Mouse (Mus musculus) liver, postnatal 0 days (tissue): Measurements from ENCODE around the gene AI837181. TPM values are rescaled to one million over a fixed set of nuclear protein-coding genes. Genes with fewer than 3 reads are reported as not detected.

ENCODE experiments used
- ATAC-seq: fragments of 200-750 bp; cut with Nextera tagmentation; 2 replicates; pipeline ENCODE4 v1.8.0; 2017; ENCODE audit warnings: mild to moderate bottlenecking, moderate library complexity
- DNase-seq: peaks from one replicate; pipeline ENCODE4 v3.0.0-alpha.2; 2016
- H3K27ac ChIP-seq: fragments of 300-500 bp; sonication (generic); 2 replicates; pipeline ENCODE4 v1.5.1; 2014; ENCODE audit warnings: antibody characterized with exemption, moderate library complexity, mild to moderate bottlenecking, low read depth
- H3K27me3 ChIP-seq: fragments of 300-500 bp; sonication (generic); 2 replicates; pipeline ENCODE4 v1.6.1; 2014; ENCODE audit warnings: low read length, control low read depth, mixed read lengths; ENCODE audit not compliant: insufficient read depth
- H3K36me3 ChIP-seq: fragments of 300-500 bp; sonication (generic); replicated peaks from 2 replicates; pipeline ENCODE4 v1.6.1; 2014; ENCODE audit warnings: mild to moderate bottlenecking, control low read depth, low read length, moderate library complexity, mixed read lengths; ENCODE audit not compliant: insufficient read depth
- H3K4me1 ChIP-seq: fragments of 300-500 bp; sonication (generic); 2 replicates; pipeline ENCODE4 v1.6.1; 2014; ENCODE audit warnings: antibody characterized with exemption, mild to moderate bottlenecking, control low read depth; ENCODE audit not compliant: insufficient read depth
- H3K4me2 ChIP-seq: fragments of 300-500 bp; sonication (generic); 2 replicates; pipeline ENCODE4 v1.6.1; 2014; ENCODE audit warnings: low read depth, mild to moderate bottlenecking, low read length, moderate library complexity, mixed read lengths
- H3K4me3 ChIP-seq: fragments of 300-500 bp; sonication (generic); 2 replicates; pipeline ENCODE4 v1.5.1; 2014; ENCODE audit warnings: low read depth, low read length
- H3K9ac ChIP-seq: fragments of 300-500 bp; sonication (generic); replicated peaks from 2 replicates; pipeline ENCODE4 v1.6.1; 2014; ENCODE audit warnings: mild to moderate bottlenecking, moderate library complexity
- H3K9me3 ChIP-seq: fragments of 300-500 bp; sonication (generic); 2 replicates; pipeline ENCODE4 v1.6.1; 2016; ENCODE audit warnings: mild to moderate bottlenecking, control low read depth, low read length, mixed read lengths
- CTCF ChIP-seq: sonication (generic); IDR thresholded peaks from 2 replicates; pipeline ENCODE4 v1.5.1; 2016; ENCODE audit warnings: antibody characterized with exemption, low read depth
- EP300 ChIP-seq: IDR thresholded peaks from 2 replicates; pipeline ENCODE4 v1.6.1; 2016; ENCODE audit warnings: antibody characterized with exemption, low read depth, mild to moderate bottlenecking
- WGBS: fragments of 180-500 bp; shearing (Covaris S2); extraction: QIAGEN DNeasy Blood & Tissue Kit; methylation state at CpG from one replicate; pipeline ENCODE4 v1.1.7; 2014; ENCODE audit not compliant: insufficient replicate concordance; 5-methylcytosine and 5-hydroxymethylcytosine counted together
- polyA plus RNA-seq: library from polyadenylated mRNA; unstranded; fragments of >200 nt; fragmentation: Nextera tagmentation; extraction: Ambion mirVana; gene quantifications from 2 replicates; pipeline ENCODE4 v1.2.1, GENCODE M21; 2015

The AI837181 gene
- polyA plus RNA-seq, 1 experiment from 2014 or later: 15.8 TPM

DNA sequence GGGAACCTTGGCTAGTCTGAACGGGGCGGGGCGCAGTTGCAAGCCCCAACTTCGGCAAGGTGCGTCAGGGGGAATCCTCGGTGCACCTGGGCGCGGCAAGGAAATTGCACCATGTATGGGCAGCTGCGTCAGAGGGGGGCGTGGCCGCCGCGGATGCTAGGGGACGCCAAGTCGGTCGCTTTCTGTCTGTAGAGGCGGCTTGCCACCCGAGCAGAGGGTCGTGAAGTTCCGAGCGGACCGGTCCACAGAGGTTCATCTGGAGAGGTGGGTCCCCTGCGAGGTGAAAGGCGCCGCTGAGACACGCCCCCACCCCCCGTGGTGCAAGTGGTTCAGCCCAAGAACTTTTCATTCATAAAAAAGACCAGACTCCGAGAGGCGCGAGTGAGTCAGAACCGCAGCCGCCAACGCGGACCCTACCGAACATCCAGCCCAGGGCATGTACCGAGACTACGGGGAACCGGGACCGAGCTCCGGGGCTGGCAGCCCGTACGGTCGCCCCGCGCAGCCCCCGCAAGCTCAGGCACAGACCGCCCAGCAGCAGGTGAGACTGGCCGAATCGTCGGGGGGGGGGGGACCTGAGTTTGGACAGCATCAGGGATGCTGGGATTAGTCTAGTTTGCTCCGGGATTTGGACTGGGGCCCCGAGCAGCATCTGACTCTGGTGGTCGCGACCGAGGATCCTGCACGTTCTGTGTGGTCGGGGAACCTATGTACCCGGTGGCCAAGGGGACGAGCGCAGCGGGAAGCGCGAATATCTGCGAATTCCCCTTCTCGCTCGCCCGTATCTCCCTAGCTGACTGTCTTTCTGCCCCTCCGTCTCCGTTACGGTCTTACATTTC lies 22.8 kb downstream of the AI837181 start, which contains the start of gene Fosl1:
Gene Fosl1, plus strand, starts transcription at position 33 of the 839 bp plus-strand sequence.
- no peak within 1 kb of the TSS for H3K27ac ChIP-seq
- peak within 1 kb of the TSS; percentile 16; the same call in 1 of the 2 replicates for H3K9ac ChIP-seq
- peak within 1 kb of the TSS; percentile 92 for H3K4me2 ChIP-seq
- peaks cover 23% of the 10 kb centered on the region for H3K4me1 ChIP-seq
- H3K4me3 ChIP-seq: peak within 1 kb of the TSS; percentile 60
- peaks cover 58% of the 10 kb centered on the region for H3K27me3 ChIP-seq
- no peak for TF ChIP-seq CTCF
- no peak for TF ChIP-seq EP300
- 1% methylated on average over 70 of the region's 70 CpGs for WGBS
- DNase-seq (peak; percentile 83), ATAC-seq (peak; percentile 70)
- H3K9me3 ChIP-seq: no peaks in the 10 kb centered on the region
- H3K36me3 ChIP-seq: no peaks in the 10 kb centered on the region

GRCm38 (mm10) chr19:5448354-5449150 lies 23.6 kb downstream of the AI837181 start:
- Histone ChIP-seq H3K36me3 (no peaks in the 10 kb centered on the region), H3K9ac (no peak overlapping the region), H3K4me3 (peak overlapping the region; percentile 60), H3K4me1 (peaks cover 23% of the 10 kb centered on the region), H3K4me2 (peak overlapping the region; percentile 92), H3K27ac (no peak overlapping the region), H3K9me3 (no peaks in the 10 kb centered on the region), H3K27me3 (peaks cover 58% of the 10 kb centered on the region)
- TF ChIP-seq EP300 (no peak), CTCF (no peak)
- DNase-seq: peak; percentile 60
- WGBS: 8% methylated on average over 36 of the region's 36 CpGs
- ATAC-seq: peak; percentile 53; the same call in 1 of the 2 replicates

DNA sequence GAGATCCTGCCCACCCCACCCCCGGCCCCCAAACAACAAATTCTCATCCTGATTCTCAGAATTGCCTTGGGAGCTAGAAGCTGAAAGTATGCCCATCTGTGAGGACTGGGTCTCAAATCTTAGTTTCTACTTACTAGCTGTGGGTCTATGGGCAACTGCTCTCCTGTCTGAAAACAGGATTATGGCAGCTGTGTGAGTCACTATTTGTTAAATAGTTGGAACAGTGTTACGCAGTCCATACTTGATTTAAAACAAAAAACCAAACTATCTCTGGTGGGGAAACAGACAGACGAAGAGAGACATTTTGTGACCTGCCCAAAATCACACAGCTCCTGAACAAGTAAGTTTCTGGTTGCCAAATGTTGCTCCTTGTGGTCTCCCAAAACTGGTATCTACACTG lies 24.7 kb downstream of the AI837181 start:
- H3K4me3 ChIP-seq: no peak overlapping the region
- no peak overlapping the region for H3K9ac ChIP-seq
- peaks cover 57% of the 10 kb centered on the region for H3K27me3 ChIP-seq
- 73% methylated on average over 3 of the region's 3 CpGs for WGBS
- no peaks in the 10 kb centered on the region for H3K9me3 ChIP-seq
- H3K36me3 ChIP-seq: no peaks in the 10 kb centered on the region
- TF ChIP-seq EP300: no peak
- no peak for TF ChIP-seq CTCF
- no peak overlapping the region for H3K27ac ChIP-seq
- H3K4me1 ChIP-seq: peaks cover 23% of the 10 kb centered on the region
- no peak for DNase-seq
- no peak for ATAC-seq
- H3K4me2 ChIP-seq: no peak overlapping the region

GRCm38 (mm10) chr19:5451766-5452165 lies 26.8 kb downstream of the AI837181 start:
- Histone ChIP-seq H3K27ac (no peak overlapping the region), H3K36me3 (no peaks in the 10 kb centered on the region), H3K27me3 (peaks cover 46% of the 10 kb centered on the region), H3K4me1 (peaks cover 28% of the 10 kb centered on the region), H3K4me3 (no peak overlapping the region), H3K9ac (no peak overlapping the region), H3K9me3 (no peaks in the 10 kb centered on the region), H3K4me2 (no peak overlapping the region)
- TF ChIP-seq EP300: no peak
- DNase-seq: no peak
- 50% methylated on average over 6 of the region's 6 CpGs for WGBS
- no peak for ATAC-seq

DNA sequence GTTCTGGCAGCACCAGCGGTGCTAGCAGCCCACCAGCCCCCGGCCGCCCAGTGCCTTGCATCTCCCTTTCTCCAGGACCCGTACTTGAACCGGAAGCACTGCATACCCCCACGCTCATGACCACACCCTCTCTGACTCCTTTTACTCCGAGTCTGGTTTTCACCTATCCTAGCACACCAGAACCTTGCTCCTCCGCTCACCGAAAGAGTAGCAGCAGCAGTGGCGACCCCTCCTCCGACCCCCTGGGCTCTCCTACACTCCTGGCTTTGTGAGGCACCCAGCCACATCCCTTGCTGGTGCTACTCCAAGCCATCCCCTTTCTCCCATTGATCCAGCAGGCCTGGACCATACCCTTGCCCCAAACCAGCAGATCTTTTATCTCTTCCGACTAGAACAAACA lies 30.1 kb downstream of the AI837181 start:
- peaks cover 19% of the 10 kb centered on the region; the same call in 1 of the 2 replicates for H3K27me3 ChIP-seq
- H3K4me1 ChIP-seq: peaks cover 25% of the 10 kb centered on the region
- H3K4me2 ChIP-seq: 0 out of 2 replicates have a peak overlapping the region, but pooled peaks have one; percentile 94
- H3K27ac ChIP-seq: no peak overlapping the region
- no peak overlapping the region for H3K4me3 ChIP-seq
- H3K9ac ChIP-seq: no peak overlapping the region
- no peak for DNase-seq
- 80% methylated on average over 12 of the region's 12 CpGs for WGBS
- H3K36me3 ChIP-seq: no peaks in the 10 kb centered on the region
- TF ChIP-seq EP300: no peak
- H3K9me3 ChIP-seq: no peaks in the 10 kb centered on the region
- no peak for ATAC-seq

GRCm38 (mm10) chr19:5455568-5455967 lies 30.6 kb downstream of the AI837181 start:
- Histone ChIP-seq H3K27me3 (0 out of 2 replicates have a peak, but pooled peaks cover 13% of the 10 kb centered on the region), H3K9ac (no peak overlapping the region), H3K36me3 (no peaks in the 10 kb centered on the region), H3K4me3 (no peak overlapping the region; the same call in 1 of the 2 replicates), H3K4me2 (peak overlapping the region; percentile 94), H3K4me1 (peaks cover 26% of the 10 kb centered on the region), H3K9me3 (no peaks in the 10 kb centered on the region), H3K27ac (no peak overlapping the region)
- TF ChIP-seq EP300: no peak
- TF ChIP-seq CTCF: no peak
- no peak for DNase-seq
- ATAC-seq: no peak
- 60% methylated on average over 8 of the region's 8 CpGs for WGBS
